In the genomic region with DNA sequence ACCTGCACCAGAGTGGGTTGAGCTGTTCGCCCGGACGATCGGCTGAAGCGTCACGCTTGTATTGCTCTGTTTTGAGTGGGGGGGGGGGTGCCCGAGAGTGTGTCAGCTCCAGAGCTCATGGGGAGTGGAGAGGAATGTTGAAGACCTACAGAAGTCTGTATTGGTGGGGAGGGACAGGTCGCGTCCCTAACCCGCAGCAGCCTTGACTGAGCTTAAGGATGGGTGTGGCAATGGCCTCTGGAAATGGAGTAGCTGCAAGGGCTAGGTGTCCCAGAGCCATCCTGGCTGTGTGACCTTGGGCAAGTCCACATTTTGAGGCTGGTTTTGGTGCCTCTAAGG, we compare ENCODE assay signal across 8 mouse cellular contexts. TPM values are rescaled to one million over a fixed set of nuclear protein-coding genes. Genes with fewer than 3 reads are reported as not detected.
A peak's percentile ranks its signal among the peaks of the same experiment; 100 is the strongest.
DNase-seq lines count a peak whose midpoint lies in the region; ATAC-seq and TF ChIP-seq lines count a peak whose summit lies in the region.

No protein-coding gene starts in this region.

- intact Hi-C loops in left cerebral cortex, postnatal 25 days (cut with DNase I): loop anchor here (5.0 kb wide), 1 partner anchor 77 kb away; no protein-coding TSS in a partner anchor

- peak overlapping the region; percentile 98 for H3K4me2 ChIP-seq in heart, embryonic 14.5 days (ENCODE audit: low read length)
- peak overlapping the region; percentile 93 for H3K4me2 ChIP-seq in forebrain, postnatal 0 days (ENCODE audit: low read depth)

- peak overlapping the region; percentile 80 for H3K9ac ChIP-seq in heart, embryonic 14.5 days (ENCODE audit: low read length)
- peak overlapping the region; percentile 59; the same call in 1 of the 2 replicates for H3K9ac ChIP-seq in forebrain, postnatal 0 days

- no peak overlapping the region for H3K27ac ChIP-seq in heart, embryonic 14.5 days (replicated peaks in 1 of 2; ENCODE audit: control insufficient read depth in 1 of 2, insufficient read depth in 1 of 2, low read depth in 2 of 2, low read length in 2 of 2)
- H3K27ac ChIP-seq in forebrain, postnatal 0 days (ENCODE audit: low read depth, low read length): no peak overlapping the region
- H3K27ac ChIP-seq in midbrain, embryonic 10.5 days (replicated peaks): peak overlapping the region; percentile 88; the same call in 1 of the 2 replicates

- no peak for TF ChIP-seq CTCF in G1E (IDR thresholded peaks at IDR 0.05; ENCODE audit: low read depth, low read length)
- no peak for TF ChIP-seq CTCF in forebrain, postnatal 0 days (IDR thresholded peaks at IDR 0.05; ENCODE audit: low read depth)

- WGBS in heart, embryonic 14.5 days: 2% methylated on average over 10 of the region's 10 CpGs
- 3% methylated on average over 10 of the region's 10 CpGs for WGBS in forebrain, postnatal 0 days
- WGBS in midbrain, embryonic 10.5 days: under 1% methylated on average over 10 of the region's 10 CpGs

- ATAC-seq in heart, embryonic 14.5 days (ENCODE audit: insufficient number of reproducible peaks, insufficient read depth, low FRiP score, low read depth): no peak
- no peak for ATAC-seq in G1E (ENCODE audit: extremely low read depth, insufficient number of reproducible peaks, low FRiP score, poor library complexity, severe bottlenecking)
- ATAC-seq in forebrain, postnatal 0 days: no peak

- peak overlapping the region; percentile 66 to 72 for H3K4me3 ChIP-seq in heart, embryonic 14.5 days (ENCODE audit: control insufficient read depth in 1 of 2, insufficient read depth in 1 of 2, low read depth in 1 of 2, low read length in 2 of 2)
- H3K4me3 ChIP-seq in G1E (ENCODE audit: low read depth, low read length): peak overlapping the region; percentile 66; the same call in 1 of the 2 replicates
- peak overlapping the region; percentile 66 for H3K4me3 ChIP-seq in forebrain, postnatal 0 days (ENCODE audit: low read depth, low read length)
- H3K4me3 ChIP-seq in midbrain, embryonic 10.5 days: peak overlapping the region; percentile 76

- no peaks in the 10 kb centered on the region for H3K9me3 ChIP-seq in heart, embryonic 14.5 days (ENCODE audit: control insufficient read depth, low read length)
- H3K9me3 ChIP-seq in G1E (replicated peaks): no peaks in the 10 kb centered on the region
- no peaks in the 10 kb centered on the region for H3K9me3 ChIP-seq in forebrain, postnatal 0 days (ENCODE audit: low read length)
- H3K9me3 ChIP-seq in midbrain, embryonic 10.5 days (replicated peaks): no peaks in the 10 kb centered on the region

- DNase-seq in heart, adult 8-10 months (ENCODE audit: low spot score): no peak
- DNase-seq in G1E (ENCODE audit: low spot score): no peak
- DNase-seq in forebrain, postnatal 0 days: no peak
- DNase-seq in midbrain, embryonic 10.5 days (ENCODE audit: low spot score): no peak
- no peak for DNase-seq in layer of hippocampus, postnatal 10 days (ENCODE audit: low spot score in 2 of 2)
- no peak for DNase-seq in cerebellum, postnatal 36 days
- no peak for DNase-seq in left cerebral cortex, postnatal 25 days (ENCODE audit: low spot score in 2 of 2)

- H3K27me3 ChIP-seq in heart, embryonic 14.5 days (ENCODE audit: control insufficient read depth, insufficient read depth, low read length): peaks cover 10% of the 10 kb centered on the region; the same call in 1 of the 2 replicates
- H3K27me3 ChIP-seq in G1E (ENCODE audit: insufficient read depth, low read length): peaks cover 74% of the 10 kb centered on the region
- H3K27me3 ChIP-seq in forebrain, postnatal 0 days (ENCODE audit: insufficient read depth, low read length): peaks cover 15% of the 10 kb centered on the region
- H3K27me3 ChIP-seq in midbrain, embryonic 10.5 days (ENCODE audit: low read depth, poor library complexity, severe bottlenecking): peaks cover 56% of the 10 kb centered on the region

- H3K36me3 ChIP-seq in heart, embryonic 14.5 days (ENCODE audit: control insufficient read depth, insufficient read depth, low read length): no peaks in the 10 kb centered on the region
- H3K36me3 ChIP-seq in G1E (replicated peaks): no peaks in the 10 kb centered on the region
- H3K36me3 ChIP-seq in forebrain, postnatal 0 days (ENCODE audit: insufficient read depth): no peaks in the 10 kb centered on the region
- no peaks in the 10 kb centered on the region for H3K36me3 ChIP-seq in midbrain, embryonic 10.5 days

- peaks cover 15 to 23% of the 10 kb centered on the region in 2 experiments; a peak in 3 of 4 replicates for H3K4me1 ChIP-seq in heart, embryonic 14.5 days (ENCODE audit: control insufficient read depth in 2 of 2, insufficient read depth in 2 of 2, low read length in 2 of 2)
- H3K4me1 ChIP-seq in G1E (ENCODE audit: insufficient read depth, low read depth, low read length): peaks cover 14% of the 10 kb centered on the region
- 0 out of 2 replicates have a peak, but pooled peaks cover 3% of the 10 kb centered on the region for H3K4me1 ChIP-seq in forebrain, postnatal 0 days (ENCODE audit: insufficient read depth)
- H3K4me1 ChIP-seq in midbrain, embryonic 10.5 days: peaks cover 19% of the 10 kb centered on the region

RNA-seq across cellular contexts. Expression of gene Frmpd1, which starts 0.6 kb away (rescaled TPM):
- 2.5 and 2.6 TPM in 2 replicates for polyA plus RNA-seq in heart, embryonic 14.5 days (2014; fragmentation: Nextera tagmentation; extraction: Ambion mirVana)
- under 1 TPM; 0.27 to 0.72 (median 0.51) TPM for total RNA-seq in heart, adult 8-10 months (2022)
- 20.8 and 30.5 TPM in 2 replicates for total RNA-seq in G1E (2014; fragmentation: Nextera tagmentation)
- 22.5 and 23.2 TPM in 2 replicates for total RNA-seq in G1E (2017)
- polyA plus RNA-seq in G1E (2012): 8.3 and 9.2 TPM in 2 replicates
- 4.8 and 5.3 TPM in 2 replicates for total RNA-seq in forebrain, postnatal 0 days (2014; rRNA removed)
- 1.6 and 2.7 TPM in 2 replicates for polyA plus RNA-seq in forebrain, postnatal 0 days (2015; fragmentation: Nextera tagmentation; extraction: Ambion mirVana)
- polyA plus RNA-seq in midbrain, embryonic 10.5 days (2016; fragmentation: Nextera tagmentation; extraction: Ambion mirVana): 0.90 and 1.5 TPM in 2 replicates
- 10 to 100 TPM; 18.4 to 19.5 TPM for total RNA-seq in layer of hippocampus, postnatal 10 days (2021)
- 10 to 100 TPM; 12.2 to 12.8 TPM for total RNA-seq in left cerebral cortex, postnatal 25 days (2021)
